Mouse (Mus musculus) E14TG2a.4 (cell line): Measurements from ENCODE around the gene Ero1lb.

Experiments
- CTCF ChIP-seq: conservative IDR thresholded peaks from 2 replicates; pipeline ENCODE4 v1.5.1; 2014; ENCODE audit warnings: low read length
- POU5F1 ChIP-seq: IDR thresholded peaks from 2 replicates; pipeline ENCODE4 v1.6.1; 2014; ENCODE audit warnings: low read length, borderline replicate concordance

DNA sequence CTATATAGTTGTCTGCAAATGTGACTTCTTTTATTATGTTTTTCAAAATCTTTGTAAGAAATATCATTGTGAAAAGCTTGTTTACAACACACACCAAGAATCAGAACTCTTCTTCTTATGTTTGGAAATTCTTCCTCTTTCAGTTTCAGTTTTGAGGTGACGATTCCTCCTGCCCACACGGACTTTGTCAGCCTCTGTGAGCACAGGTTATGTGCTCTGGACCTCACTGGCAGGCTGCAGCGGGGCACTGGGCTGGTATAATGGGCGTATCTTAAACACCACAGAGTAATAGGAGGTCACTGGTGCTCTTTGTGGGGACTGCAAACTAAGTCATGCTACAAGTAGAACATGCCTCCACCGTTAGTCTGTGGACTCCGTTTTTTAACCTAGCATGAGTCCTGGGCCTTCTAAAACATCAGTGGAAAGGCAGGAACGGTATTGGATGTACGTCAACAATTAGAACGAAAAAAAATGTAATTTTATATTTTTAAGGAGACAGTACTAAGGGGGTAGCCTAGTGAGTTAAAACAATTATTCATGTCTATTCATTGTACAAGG, 9.4 kb downstream of the Ero1lb start:
- TF ChIP-seq CTCF, result no peak
- TF ChIP-seq POU5F1, result no peak
